Comparison of ENCODE assay signal across 8 mouse cellular contexts in the genomic region with DNA sequence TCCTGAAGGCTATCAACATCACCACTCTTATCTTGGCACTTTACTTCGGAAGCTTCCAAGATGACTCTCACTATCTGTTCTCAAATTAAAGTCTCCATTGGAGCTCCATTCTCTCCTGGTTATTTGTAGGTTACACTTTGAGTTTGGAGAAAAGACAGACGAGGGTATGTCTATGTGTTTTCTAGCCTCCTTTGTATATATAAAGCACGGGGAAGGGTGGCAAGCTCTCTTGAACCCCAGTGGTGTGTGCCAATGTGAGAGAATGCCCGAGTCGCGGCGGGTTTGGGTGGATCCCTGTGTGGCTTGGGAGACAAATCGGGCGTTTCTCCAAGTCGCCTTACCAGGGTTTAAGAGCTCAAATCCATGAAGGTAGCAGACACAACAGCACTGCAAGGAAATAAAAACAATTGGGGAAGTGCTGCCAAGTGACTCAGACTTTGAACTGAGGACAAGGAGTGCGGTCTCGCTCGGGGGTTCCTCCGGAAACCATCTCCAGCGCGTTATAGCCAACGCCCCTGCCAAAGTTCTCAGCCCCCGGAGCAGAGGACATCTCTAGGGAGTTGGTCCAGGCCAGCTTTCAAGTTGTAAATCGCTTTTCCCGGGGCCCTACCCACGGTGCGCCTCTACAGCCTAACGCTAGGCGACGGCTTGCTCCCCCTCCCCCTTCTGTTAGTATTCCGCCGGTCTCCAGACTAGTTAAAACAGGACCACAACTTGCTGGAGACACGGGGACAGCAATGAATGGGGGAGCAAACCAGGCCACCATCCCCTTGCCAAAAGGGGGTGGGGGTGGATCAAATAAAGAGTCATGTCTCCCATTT. TPM values are rescaled to one million over a fixed set of nuclear protein-coding genes. Genes with fewer than 3 reads are reported as not detected.
DNase-seq lines count a peak whose midpoint lies in the region; ATAC-seq lines count a peak whose summit lies in the region.

No protein-coding gene starts in this region.

- H3K9me3 ChIP-seq in intestine, embryonic 15.5 days: no peaks in the 10 kb centered on the region
- no peaks in the 10 kb centered on the region for H3K9me3 ChIP-seq in limb, embryonic 10.5 days (replicated peaks)
- no peaks in the 10 kb centered on the region for H3K9me3 ChIP-seq in midbrain, embryonic 11.5 days (ENCODE audit: control insufficient read depth, low read length)
- H3K9me3 ChIP-seq in stomach, embryonic 15.5 days: no peaks in the 10 kb centered on the region

- peaks cover 11% of the 10 kb centered on the region; the same call in 1 of the 2 replicates for H3K27me3 ChIP-seq in intestine, embryonic 15.5 days (replicated peaks)
- H3K27me3 ChIP-seq in limb, embryonic 10.5 days (ENCODE audit: low read depth, poor library complexity, severe bottlenecking): peaks cover 45% of the 10 kb centered on the region
- H3K27me3 ChIP-seq in midbrain, embryonic 11.5 days (ENCODE audit: control insufficient read depth, insufficient read depth, low read length): peaks cover 31% of the 10 kb centered on the region
- H3K27me3 ChIP-seq in stomach, embryonic 15.5 days (replicated peaks): peaks cover 3% of the 10 kb centered on the region; the same call in 1 of the 2 replicates

- WGBS in intestine, embryonic 15.5 days: 1% methylated on average over 28 of the region's 28 CpGs
- WGBS in limb, embryonic 10.5 days: under 1% methylated on average over 28 of the region's 28 CpGs
- WGBS in midbrain, embryonic 11.5 days: under 1% methylated on average over 28 of the region's 28 CpGs
- WGBS in stomach, embryonic 15.5 days: 2% methylated on average over 28 of the region's 28 CpGs

- peak; percentile 75 for ATAC-seq in granulocyte monocyte progenitor cell, adult 5-6 weeks (replicated peaks; ENCODE audit: poor library complexity, severe bottlenecking)
- ATAC-seq in intestine, embryonic 15.5 days: peak; percentile 8; the same call in 1 of the 2 replicates
- 0 out of 2 replicates have a peak, but pooled peaks have one; percentile 5 for ATAC-seq in midbrain, embryonic 11.5 days (ENCODE audit: low FRiP score)
- ATAC-seq in stomach, embryonic 15.5 days (ENCODE audit: insufficient read depth, low FRiP score, low read depth): no peak

- peak overlapping the region; percentile 62 for H3K4me3 ChIP-seq in intestine, embryonic 15.5 days (replicated peaks)
- peak overlapping the region; percentile 86 for H3K4me3 ChIP-seq in limb, embryonic 10.5 days
- peak overlapping the region; percentile 59 for H3K4me3 ChIP-seq in midbrain, embryonic 11.5 days (ENCODE audit: low read depth, low read length)
- peak overlapping the region; percentile 76 for H3K4me3 ChIP-seq in stomach, embryonic 15.5 days (replicated peaks)

- H3K4me1 ChIP-seq in intestine, embryonic 15.5 days (replicated peaks): peaks cover 16% of the 10 kb centered on the region
- peaks cover 64% of the 10 kb centered on the region for H3K4me1 ChIP-seq in limb, embryonic 10.5 days
- H3K4me1 ChIP-seq in midbrain, embryonic 11.5 days (ENCODE audit: control insufficient read depth, insufficient read depth, low read length): peaks cover 19% of the 10 kb centered on the region
- H3K4me1 ChIP-seq in stomach, embryonic 15.5 days: peaks cover 14% of the 10 kb centered on the region; the same call in 1 of the 2 replicates

- peak; percentile 13 for DNase-seq in adipocyte (ENCODE audit: low spot score)
- DNase-seq in embryo, embryonic 9.5 days (ENCODE audit: extremely low spot score): peak; percentile 56
- DNase-seq in limb, embryonic 10.5 days (ENCODE audit: low spot score): peak; percentile 63
- peak; percentile 95 for DNase-seq in midbrain, embryonic 11.5 days (ENCODE audit: low spot score, missing footprints)
- no peak for DNase-seq in thymus, postnatal 36 days

- peak overlapping the region; percentile 84 for H3K4me2 ChIP-seq in intestine, embryonic 15.5 days (replicated peaks)
- peak overlapping the region; percentile 81 for H3K4me2 ChIP-seq in midbrain, embryonic 11.5 days
- peak overlapping the region; percentile 86 for H3K4me2 ChIP-seq in stomach, embryonic 15.5 days

- H3K27ac ChIP-seq in intestine, embryonic 15.5 days: 0 out of 2 replicates have a peak overlapping the region, but pooled peaks have one; percentile 13
- peak overlapping the region; percentile 94 for H3K27ac ChIP-seq in limb, embryonic 10.5 days
- H3K27ac ChIP-seq in midbrain, embryonic 11.5 days (ENCODE audit: low read depth, low read length): no peak overlapping the region
- H3K27ac ChIP-seq in stomach, embryonic 15.5 days: peak overlapping the region; percentile 92

- H3K36me3 ChIP-seq in intestine, embryonic 15.5 days: no peaks in the 10 kb centered on the region
- H3K36me3 ChIP-seq in limb, embryonic 10.5 days: no peaks in the 10 kb centered on the region
- H3K36me3 ChIP-seq in midbrain, embryonic 11.5 days (ENCODE audit: control insufficient read depth, insufficient read depth, low read length): no peaks in the 10 kb centered on the region
- no peaks in the 10 kb centered on the region for H3K36me3 ChIP-seq in stomach, embryonic 15.5 days

- peak overlapping the region; percentile 20; the same call in 1 of the 2 replicates for H3K9ac ChIP-seq in intestine, embryonic 15.5 days
- H3K9ac ChIP-seq in midbrain, embryonic 11.5 days (ENCODE audit: low read length): peak overlapping the region; percentile 84; the same call in 1 of the 2 replicates
- H3K9ac ChIP-seq in stomach, embryonic 15.5 days: peak overlapping the region; percentile 32; the same call in 1 of the 2 replicates

RNA-seq across cellular contexts. Expression of gene Flrt2, which starts 1.8 kb away (rescaled TPM):
- total RNA-seq in granulocyte monocyte progenitor cell, adult 5-6 weeks (2014; fragmentation: Nextera tagmentation): not detected in 2 replicates
- total RNA-seq in granulocyte monocyte progenitor cell, adult 5-6 weeks (2017): 0.09 TPM in 1 of 2 replicates, not detected in the other
- 17.5 and 19.5 TPM in 2 replicates for polyA plus RNA-seq in intestine, embryonic 15.5 days (2015; fragmentation: Nextera tagmentation; extraction: Ambion mirVana)
- polyA plus RNA-seq in limb, embryonic 10.5 days (2016; fragmentation: Nextera tagmentation; extraction: Ambion mirVana): 12.1 and 15.2 TPM in 2 replicates
- 27.0 and 27.3 TPM in 2 replicates for polyA plus RNA-seq in midbrain, embryonic 11.5 days (2014; fragmentation: Nextera tagmentation; extraction: Ambion mirVana)
- polyA plus RNA-seq in stomach, embryonic 15.5 days (2015; fragmentation: Nextera tagmentation; extraction: Ambion mirVana): 25.7 and 30.2 TPM in 2 replicates

Comparison
In these comparisons a context has a peak if more than half of its experiments do, and no peak if none do; other contexts are left out.
1. DNase-seq: peak in adipocyte (single experiment), embryo, embryonic 9.5 days (single experiment), limb, embryonic 10.5 days (single experiment) and midbrain, embryonic 11.5 days (single experiment); none in thymus, postnatal 36 days (0 of 2).
2. H3K9ac ChIP-seq: peak in every context shown above with its lines; median percentile 84 in midbrain, embryonic 11.5 days; 32 in stomach, embryonic 15.5 days; 20 in intestine, embryonic 15.5 days.
3. Peak in every context shown above with its lines, with median percentiles within 50 percentile points of each other: H3K4me2 ChIP-seq and H3K4me3 ChIP-seq.